ENCODE assay signal across 24 mouse cellular contexts in the genomic region with DNA sequence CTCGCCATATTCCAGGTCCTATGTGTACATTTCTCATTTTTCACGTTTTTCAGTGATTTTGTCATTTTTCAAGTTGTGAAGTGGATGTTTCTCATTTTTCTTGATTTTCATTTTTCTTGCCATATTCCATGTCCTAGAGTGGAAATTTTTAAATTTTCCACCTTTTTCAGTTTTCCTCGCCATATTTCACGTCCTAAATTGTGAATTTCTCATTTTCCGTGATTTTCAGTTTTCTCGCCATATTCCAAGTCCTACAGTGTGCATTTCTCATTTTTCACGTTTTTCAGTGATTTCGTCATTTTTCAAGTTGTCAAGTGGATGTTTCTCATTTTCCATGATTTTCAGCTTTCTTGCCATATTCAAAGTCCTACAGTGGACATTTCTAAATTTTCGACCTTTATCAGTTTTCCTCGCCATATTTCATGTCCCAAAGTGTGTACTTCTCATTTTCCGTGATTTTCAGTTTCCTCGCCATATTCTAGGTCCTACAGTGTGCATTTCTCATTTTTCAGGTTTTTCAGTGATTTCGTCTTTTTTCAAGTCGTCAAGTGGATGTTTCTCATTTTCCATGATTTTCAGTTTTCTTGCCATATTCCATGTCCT. TPM values are rescaled to one million over a fixed set of nuclear protein-coding genes. Genes with fewer than 3 reads are reported as not detected.
DNase-seq lines count a peak whose midpoint lies in the region; ATAC-seq and TF ChIP-seq lines count a peak whose summit lies in the region.
"Not testable (repeated sequence)": the region's sequence is repeated elsewhere in the genome, so short reads cannot be mapped to it uniquely, and the experiment has no call there.
"Had no signal": no experiment of that assay in that cellular context is flagged by ENCODE, and none has a peak within 500 bp of the region (broad histone marks: within the 10 kb centered on the region; RNA-seq: fewer than 3 reads in every experiment).

Gene Gm11168, plus strand, starts transcription at position 553 of the 603 bp plus-strand sequence.

- not testable (repeated sequence) for TF ChIP-seq CTCF in bone marrow macrophage, adult 2 months (IDR thresholded peaks at IDR 0.05; ENCODE audit: low read depth, low read length)
- TF ChIP-seq CTCF in embryonic fibroblast, embryonic 13.5 days (IDR thresholded peaks at IDR 0.05; ENCODE audit: borderline replicate concordance, insufficient read depth, low read length): peak; percentile 47

- DNase-seq in adrenal gland, postnatal 10 days: peak; percentile 12
- DNase-seq in kidney, postnatal 4 days: peak; percentile 1 to 13
- DNase-seq in spleen, postnatal 4 days (ENCODE audit: low spot score in 2 of 2): peak; percentile 68 to 72

- TF ChIP-seq POLR2A in bone marrow macrophage, adult 2 months (IDR thresholded peaks at IDR 0.05; ENCODE audit: borderline replicate concordance, low read depth, low read length); embryonic fibroblast, embryonic 13.5 days (IDR thresholded peaks at IDR 0.05; ENCODE audit: low read depth, low read length): not testable (repeated sequence)

- WGBS in heart, embryonic 12.5 days: 69% methylated on average over 6 of the region's 14 CpGs
- WGBS in midbrain, embryonic 12.5 days: 77% methylated on average over 6 of the region's 14 CpGs

- H3K9me3 ChIP-seq in heart, embryonic 12.5 days (replicated peaks); midbrain, embryonic 12.5 days: not testable (repeated sequence)

- not testable (repeated sequence) for ATAC-seq in heart, embryonic 12.5 days (ENCODE audit: insufficient number of reproducible peaks, low FRiP score); midbrain, embryonic 12.5 days (ENCODE audit: low FRiP score, low read depth)

- not testable (repeated sequence) for H3K27ac ChIP-seq in bone marrow macrophage, adult 2 months (ENCODE audit: insufficient read depth, low read depth, low read length); embryonic fibroblast, embryonic 13.5 days (ENCODE audit: insufficient read depth, low read length); midbrain, embryonic 12.5 days (replicated peaks)
- H3K27ac ChIP-seq in heart, embryonic 12.5 days (ENCODE audit: poor library complexity, severe bottlenecking): 0 out of 2 replicates have a peak within 1 kb of the TSS, but pooled peaks have one; percentile 0

- not testable (repeated sequence) for H3K27me3 ChIP-seq in heart, embryonic 12.5 days (replicated peaks); midbrain, embryonic 12.5 days

- H3K4me1 ChIP-seq in bone marrow macrophage, adult 2 months (ENCODE audit: control insufficient read depth, insufficient read depth, low read length); embryonic fibroblast, embryonic 13.5 days (ENCODE audit: control insufficient read depth, insufficient read depth, low read length); heart, embryonic 12.5 days (replicated peaks); midbrain, embryonic 12.5 days: not testable (repeated sequence)

- H3K4me2 ChIP-seq in heart, embryonic 12.5 days; midbrain, embryonic 12.5 days (replicated peaks): not testable (repeated sequence)

- not testable (repeated sequence) for H3K36me3 ChIP-seq in heart, embryonic 12.5 days; midbrain, embryonic 12.5 days

- not testable (repeated sequence) for H3K4me3 ChIP-seq in bone marrow macrophage, adult 2 months (ENCODE audit: insufficient read depth, low read length); embryonic fibroblast, embryonic 13.5 days (ENCODE audit: insufficient read depth, low read length); heart, embryonic 12.5 days; midbrain, embryonic 12.5 days

- H3K9ac ChIP-seq in heart, embryonic 12.5 days: not testable (repeated sequence)
- H3K9ac ChIP-seq in midbrain, embryonic 12.5 days (replicated peaks): 0 out of 2 replicates have a peak within 1 kb of the TSS, but pooled peaks have one; percentile 0

RNA-seq across cellular contexts. Expression of gene Gm11168, which starts in this region (rescaled TPM):
- 1 to 10 TPM in 1 of 2 experiments, not detected in 1; 1.1 TPM for total RNA-seq in adrenal gland, postnatal 10 days (2021)
- polyA plus RNA-seq in bone marrow macrophage, adult 2 months (2012; ENCODE audit: insufficient read depth, insufficient read length, missing spikeins): 61.4 and 166 TPM in 2 replicates
- polyA plus RNA-seq in embryonic fibroblast, embryonic 13.5 days (2011; ENCODE audit: insufficient read length, low read depth, missing spikeins): 0.78 and 2.1 TPM in 2 replicates
- not detected in 2 replicates for polyA plus RNA-seq in heart, embryonic 12.5 days (2016; fragmentation: Nextera tagmentation; extraction: Ambion mirVana)
- 0.37 TPM in 1 of 2 replicates, not detected in the other for polyA plus RNA-seq in midbrain, embryonic 12.5 days (2016; fragmentation: Nextera tagmentation; extraction: Ambion mirVana)
- total RNA-seq: adrenal gland, postnatal 36 days; gastrocnemius, adult 18-20 months; gastrocnemius, postnatal 14 days; heart, adult 18-20 months; heart, postnatal 14 days; heart, postnatal 4 days; hindbrain, postnatal 0 days had no signal
- polyA plus RNA-seq: cortical plate, adult 2 months; embryonic facial prominence, embryonic 10.5 days; embryonic facial prominence, embryonic 13.5 days; forebrain, embryonic 10.5 days; forebrain, embryonic 13.5 days; forebrain, embryonic 16.5 days; gonadal fat pad, adult 2 months; heart, embryonic 13.5 days; hindbrain, embryonic 11.5 days; hindbrain, embryonic 14.5 days; hindbrain, postnatal 0 days had no signal

Comparison
In these comparisons a context has a peak if more than half of its experiments do, and no peak if none do; other contexts are left out.
1. RNA of gene Gm11168 (polyA plus RNA-seq): 61.4 to 166 TPM in bone marrow macrophage, adult 2 months; 0.78 to 2.1 TPM in embryonic fibroblast, embryonic 13.5 days, 0.37 TPM in midbrain, embryonic 12.5 days and not detected in heart, embryonic 12.5 days; every median in the first group is over 10 times any median in the second.
2. DNase-seq: peak in every context shown above with its lines; median percentile 70 in spleen, postnatal 4 days; 12 in adrenal gland, postnatal 10 days; 7 in kidney, postnatal 4 days.